16 mouse cellular contexts compared by ENCODE assay signal in genomic region chr14:79703523-79704172, GRCm38 (mm10). TPM values are rescaled to one million over a fixed set of nuclear protein-coding genes. Genes with fewer than 3 reads are reported as not detected.
A peak's percentile ranks its signal among the peaks of the same experiment; 100 is the strongest.
DNase-seq lines count a peak whose midpoint lies in the region; ATAC-seq and TF ChIP-seq lines count a peak whose summit lies in the region.
"Had no signal": no experiment of that assay in that cellular context is flagged by ENCODE, and none has a peak within 500 bp of the region (broad histone marks: within the 10 kb centered on the region; RNA-seq: fewer than 3 reads in every experiment).

No protein-coding gene starts in this region.

- 0 out of 2 replicates have a peak, but pooled peaks cover 4% of the 10 kb centered on the region for H3K4me1 ChIP-seq in heart, embryonic 13.5 days
- H3K4me1 ChIP-seq in heart, embryonic 10.5 days: no peaks in the 10 kb centered on the region
- no peaks in the 10 kb centered on the region for H3K4me1 ChIP-seq in stomach, embryonic 16.5 days (ENCODE audit: control insufficient read depth, insufficient read depth, low read length)
- H3K4me1 ChIP-seq in stomach, postnatal 0 days (replicated peaks; ENCODE audit: control insufficient read depth, insufficient read depth): no peaks in the 10 kb centered on the region
- no peaks in the 10 kb centered on the region for H3K4me1 ChIP-seq in hindbrain, postnatal 0 days (ENCODE audit: insufficient read depth, low read length)
- H3K4me1 ChIP-seq: heart, embryonic 15.5 days; liver, embryonic 12.5 days had no signal

- DNase-seq in heart, embryonic 10.5 days (ENCODE audit: low spot score): no peak
- no peak for DNase-seq in stomach, postnatal 0 days (ENCODE audit: low spot score)
- DNase-seq in hindbrain, postnatal 0 days (ENCODE audit: low spot score): peak; percentile 39
- peak; percentile 28 for DNase-seq in retina, postnatal 1 day
- no peak for DNase-seq in neural tube, embryonic 10.5 days (ENCODE audit: extremely low spot score, low spot score)
- no peak for DNase-seq in gastrocnemius, postnatal 25 days
- DNase-seq: adrenal gland, postnatal 25 days; B cell, adult 2 months; gastrocnemius, postnatal 36 days; kidney, postnatal 10 days had no signal

- 77% methylated on average over 22 of the region's 22 CpGs for WGBS in heart, embryonic 13.5 days
- 85% methylated on average over 22 of the region's 22 CpGs for WGBS in heart, embryonic 10.5 days
- WGBS in stomach, embryonic 16.5 days: 59% methylated on average over 22 of the region's 22 CpGs
- 48% methylated on average over 22 of the region's 22 CpGs for WGBS in stomach, postnatal 0 days
- WGBS in hindbrain, postnatal 0 days: 70% methylated on average over 22 of the region's 22 CpGs

- H3K9me3 ChIP-seq in heart, embryonic 13.5 days: no peaks in the 10 kb centered on the region
- no peaks in the 10 kb centered on the region for H3K9me3 ChIP-seq in heart, embryonic 10.5 days
- H3K9me3 ChIP-seq in stomach, embryonic 16.5 days (replicated peaks; ENCODE audit: control insufficient read depth, low read length): no peaks in the 10 kb centered on the region
- no peaks in the 10 kb centered on the region for H3K9me3 ChIP-seq in stomach, postnatal 0 days (ENCODE audit: control insufficient read depth, low read length)
- H3K9me3 ChIP-seq in hindbrain, postnatal 0 days (ENCODE audit: low read length): no peaks in the 10 kb centered on the region
- H3K9me3 ChIP-seq: heart, embryonic 15.5 days; liver, embryonic 12.5 days had no signal

- H3K4me3 ChIP-seq in heart, embryonic 13.5 days: no peak overlapping the region
- no peak overlapping the region for H3K4me3 ChIP-seq in heart, embryonic 10.5 days
- H3K4me3 ChIP-seq in stomach, embryonic 16.5 days (replicated peaks; ENCODE audit: low read length): no peak overlapping the region
- H3K4me3 ChIP-seq in stomach, postnatal 0 days (ENCODE audit: low read depth, low read length): no peak overlapping the region
- H3K4me3 ChIP-seq in hindbrain, postnatal 0 days (ENCODE audit: low read length): no peak overlapping the region
- H3K4me3 ChIP-seq: heart, embryonic 15.5 days; liver, embryonic 12.5 days had no signal

- H3K9ac ChIP-seq in heart, embryonic 13.5 days: no peak overlapping the region
- no peak overlapping the region for H3K9ac ChIP-seq in stomach, embryonic 16.5 days (ENCODE audit: low read length)
- no peak overlapping the region for H3K9ac ChIP-seq in stomach, postnatal 0 days (ENCODE audit: low read length)
- no peak overlapping the region for H3K9ac ChIP-seq in hindbrain, postnatal 0 days (replicated peaks; ENCODE audit: low read length)
- H3K9ac ChIP-seq: heart, embryonic 15.5 days; liver, embryonic 12.5 days had no signal

- H3K4me2 ChIP-seq in heart, embryonic 13.5 days: no peak overlapping the region
- no peak overlapping the region for H3K4me2 ChIP-seq in stomach, embryonic 16.5 days (ENCODE audit: low read depth, low read length)
- H3K4me2 ChIP-seq in stomach, postnatal 0 days (replicated peaks; ENCODE audit: low read depth): no peak overlapping the region
- H3K4me2 ChIP-seq in hindbrain, postnatal 0 days (ENCODE audit: low read depth, low read length): no peak overlapping the region
- H3K4me2 ChIP-seq: heart, embryonic 15.5 days; liver, embryonic 12.5 days had no signal

- no peak for TF ChIP-seq CTCF in stomach, postnatal 0 days (IDR thresholded peaks at IDR 0.05; ENCODE audit: low read depth)
- no peak for TF ChIP-seq CTCF in hindbrain, postnatal 0 days (IDR thresholded peaks at IDR 0.05; ENCODE audit: low read depth)

- TF ChIP-seq EP300 in stomach, postnatal 0 days (optimal IDR thresholded peaks at IDR 0.05): no peak

- no peak for ATAC-seq in heart, embryonic 13.5 days (ENCODE audit: extremely low read depth, insufficient number of reproducible peaks, low FRiP score, low TSS enrichment)
- ATAC-seq in stomach, embryonic 16.5 days (ENCODE audit: insufficient read depth, low FRiP score): 0 out of 2 replicates have a peak, but pooled peaks have one; percentile 7
- no peak for ATAC-seq in stomach, postnatal 0 days (ENCODE audit: low FRiP score, low TSS enrichment)
- ATAC-seq in hindbrain, postnatal 0 days: peak; percentile 54; the same call in 1 of the 2 replicates
- ATAC-seq: liver, embryonic 12.5 days had no signal

- H3K27ac ChIP-seq in heart, embryonic 13.5 days (replicated peaks): 0 out of 2 replicates have a peak overlapping the region, but pooled peaks have one; percentile 36
- no peak overlapping the region for H3K27ac ChIP-seq in heart, embryonic 10.5 days
- H3K27ac ChIP-seq in stomach, embryonic 16.5 days (ENCODE audit: low read length): no peak overlapping the region
- no peak overlapping the region for H3K27ac ChIP-seq in stomach, postnatal 0 days (replicated peaks)
- H3K27ac ChIP-seq in hindbrain, postnatal 0 days: peak overlapping the region; percentile 41; the same call in 1 of the 2 replicates
- H3K27ac ChIP-seq: heart, embryonic 15.5 days; liver, embryonic 12.5 days had no signal

- no peaks in the 10 kb centered on the region for H3K36me3 ChIP-seq in heart, embryonic 13.5 days
- H3K36me3 ChIP-seq in heart, embryonic 10.5 days: no peaks in the 10 kb centered on the region
- no peaks in the 10 kb centered on the region for H3K36me3 ChIP-seq in stomach, embryonic 16.5 days (ENCODE audit: control insufficient read depth, insufficient read depth, low read length)
- no peaks in the 10 kb centered on the region for H3K36me3 ChIP-seq in stomach, postnatal 0 days (ENCODE audit: control insufficient read depth, insufficient read depth, low read length)
- no peaks in the 10 kb centered on the region for H3K36me3 ChIP-seq in hindbrain, postnatal 0 days (ENCODE audit: insufficient read depth, low read length)
- H3K36me3 ChIP-seq: heart, embryonic 15.5 days; liver, embryonic 12.5 days had no signal

- no peaks in the 10 kb centered on the region for H3K27me3 ChIP-seq in heart, embryonic 13.5 days (replicated peaks)
- H3K27me3 ChIP-seq in heart, embryonic 10.5 days (ENCODE audit: insufficient read depth, poor library complexity, severe bottlenecking): no peaks in the 10 kb centered on the region
- H3K27me3 ChIP-seq in stomach, embryonic 16.5 days (ENCODE audit: control insufficient read depth, insufficient read depth, low read length): no peaks in the 10 kb centered on the region
- no peaks in the 10 kb centered on the region for H3K27me3 ChIP-seq in stomach, postnatal 0 days (ENCODE audit: control insufficient read depth, insufficient read depth, low read length)
- H3K27me3 ChIP-seq in hindbrain, postnatal 0 days (ENCODE audit: insufficient read depth, low read length): no peaks in the 10 kb centered on the region
- H3K27me3 ChIP-seq: heart, embryonic 15.5 days; liver, embryonic 12.5 days had no signal

RNA-seq across cellular contexts. Expression of gene Cnmd, which starts 41.7 kb away (rescaled TPM):
- polyA plus RNA-seq in heart, embryonic 13.5 days (2015; fragmentation: Nextera tagmentation; extraction: Ambion mirVana): 2.2 and 2.9 TPM in 2 replicates
- polyA plus RNA-seq in heart, embryonic 10.5 days (2016; fragmentation: Nextera tagmentation; extraction: Ambion mirVana): 1.7 and 2.9 TPM in 2 replicates
- polyA plus RNA-seq in stomach, embryonic 16.5 days (2015; fragmentation: Nextera tagmentation; extraction: Ambion mirVana): 2.0 and 3.1 TPM in 2 replicates
- polyA plus RNA-seq in stomach, postnatal 0 days (2015; fragmentation: Nextera tagmentation; extraction: Ambion mirVana): 0.49 and 0.56 TPM in 2 replicates
- 0.37 and 0.68 TPM in 2 replicates for total RNA-seq in hindbrain, postnatal 0 days (2014; rRNA removed)
- polyA plus RNA-seq in hindbrain, postnatal 0 days (2015; fragmentation: Nextera tagmentation; extraction: Ambion mirVana): 1.1 and 1.8 TPM in 2 replicates
- total RNA-seq in gastrocnemius, postnatal 25 days (2021): 1 to 10 TPM in 1 of 2 experiments, under 1 TPM in 1; 0.62 to 1.5 TPM
- total RNA-seq: ES-E14 had no signal
- polyA plus RNA-seq: intestine, embryonic 14.5 days; liver, embryonic 12.5 days had no signal

Comparison
In these comparisons a context has a peak if more than half of its experiments do, and no peak if none do; other contexts are left out.
1. ATAC-seq: peak in stomach, embryonic 16.5 days (single experiment) and hindbrain, postnatal 0 days (single experiment); none in heart, embryonic 13.5 days (single experiment) and stomach, postnatal 0 days (single experiment).
2. H3K27ac ChIP-seq: peak in heart, embryonic 13.5 days (single experiment) and hindbrain, postnatal 0 days (single experiment); none in heart, embryonic 10.5 days (single experiment), stomach, embryonic 16.5 days (single experiment) and stomach, postnatal 0 days (single experiment).
3. DNase-seq: peak in hindbrain, postnatal 0 days (single experiment) and retina, postnatal 1 day (single experiment); none in heart, embryonic 10.5 days (single experiment), stomach, postnatal 0 days (single experiment), neural tube, embryonic 10.5 days (single experiment) and gastrocnemius, postnatal 25 days (single experiment).